Mouse (Mus musculus) MEL (cell line): Measurements from ENCODE around the gene Agpat1. TPM values are rescaled to one million over a fixed set of nuclear protein-coding genes. Genes with fewer than 3 reads are reported as not detected.
A peak's percentile ranks its signal among the peaks of the same experiment; 100 is the strongest.

Experiments used
- DNase-seq: peaks from one replicate; pipeline ENCODE4 v3.0.0; 2011; ENCODE audit warnings: low read depth, low spot score
- H3K27ac ChIP-seq: 2 replicates; pipeline ENCODE4 v1.5.1; 2012; ENCODE audit warnings: low read depth, mild to moderate bottlenecking, control low read depth, low read length, moderate library complexity; ENCODE audit not compliant: control insufficient read depth
- H3K27me3 ChIP-seq, 2 experiments: fragments of 150-350 bp in 1 of 2; sonication (generic) in 1 of 2; 2 replicates each; pipeline ENCODE4 v1.6.1; 2012; ENCODE audit warnings: low read length in 2 of 2, mild to moderate bottlenecking in 2 of 2, improper control_type of control experiment in 1 of 2, moderate library complexity in 1 of 2; ENCODE audit not compliant: insufficient read depth in 2 of 2, control insufficient read depth in 1 of 2
- H3K36me3 ChIP-seq, 2 experiments: 2 replicates each; pipeline ENCODE4 v1.6.1; 2012 to 2014; ENCODE audit warnings: low read length in 2 of 2, improper control_type of control experiment in 1 of 2, inconsistent platforms in 1 of 2, mild to moderate bottlenecking in 1 of 2; ENCODE audit not compliant: insufficient read depth in 2 of 2, control insufficient read depth in 1 of 2
- H3K4me1 ChIP-seq, 2 experiments: fragments of 150-350 bp in 1 of 2; sonication (generic) in 1 of 2; 2 replicates each; pipeline ENCODE4 v1.6.1; 2012; ENCODE audit warnings: low read length in 2 of 2, improper control_type of control experiment in 1 of 2, mild to moderate bottlenecking in 1 of 2; ENCODE audit not compliant: insufficient read depth in 2 of 2, control insufficient read depth in 1 of 2
- H3K4me3 ChIP-seq, 2 experiments: fragments of 150-350 bp in 1 of 2; sonication (generic) in 1 of 2; 2 replicates each; pipeline ENCODE4 v1.5.1; 2012; ENCODE audit warnings: low read depth in 2 of 2, low read length in 2 of 2, mild to moderate bottlenecking in 2 of 2, moderate library complexity in 2 of 2, control low read depth in 1 of 2, improper control_type of control experiment in 1 of 2; ENCODE audit not compliant: control insufficient read depth in 1 of 2, insufficient read depth in 1 of 2
- H3K79me2 ChIP-seq: 2 replicates; pipeline ENCODE4 v1.6.1; 2012; ENCODE audit warnings: mild to moderate bottlenecking, low read length, moderate library complexity; ENCODE audit not compliant: control insufficient read depth, poor library complexity, insufficient read depth
- H3K9ac ChIP-seq: 2 replicates; pipeline ENCODE4 v1.6.1; 2012; ENCODE audit warnings: low read depth, mild to moderate bottlenecking, control low read depth, low read length, moderate library complexity; ENCODE audit not compliant: control insufficient read depth, poor library complexity, severe bottlenecking
- H3K9me3 ChIP-seq: fragments of 150-350 bp; sonication (generic); replicated peaks from 2 replicates; pipeline ENCODE4 v1.6.1; 2012; ENCODE audit warnings: mild to moderate bottlenecking, low read length, improper control_type of control experiment, moderate library complexity; ENCODE audit not compliant: insufficient read depth
- CHD1 ChIP-seq: IDR thresholded peaks from 2 replicates; pipeline ENCODE4 v1.6.1; 2012; ENCODE audit warnings: low read depth, mild to moderate bottlenecking, inconsistent platforms, low read length, improper control_type of control experiment
- CHD2 ChIP-seq: IDR thresholded peaks from 2 replicates; pipeline ENCODE4 v1.6.1; 2011; ENCODE audit warnings: low read length, improper control_type of control experiment
- CTCF ChIP-seq, 3 experiments: IDR thresholded peaks in 2 of 3; conservative IDR thresholded peaks in 1 of 3; 2 replicates each; pipeline ENCODE4 v1.5.1; 2011 to 2012; ENCODE audit warnings: low read length in 3 of 3, low read depth in 2 of 3, mild to moderate bottlenecking in 2 of 3, improper control_type of control experiment in 1 of 3, inconsistent platforms in 1 of 3, mixed read lengths in 1 of 3, moderate library complexity in 1 of 3; ENCODE audit not compliant: control insufficient read depth in 1 of 3, insufficient read depth in 1 of 3, poor library complexity in 1 of 3, severe bottlenecking in 1 of 3
- E2F4 ChIP-seq: IDR thresholded peaks from 2 replicates; pipeline ENCODE4 v1.6.1; 2011; ENCODE audit warnings: low read depth, low read length, improper control_type of control experiment, borderline replicate concordance
- ETS1 ChIP-seq: IDR thresholded peaks from 2 replicates; pipeline ENCODE4 v1.6.1; 2012; ENCODE audit warnings: low read depth, mild to moderate bottlenecking, inconsistent platforms, low read length, improper control_type of control experiment, moderate library complexity
- GATA1 ChIP-seq: IDR thresholded peaks from 2 replicates; pipeline ENCODE4 v1.6.1; 2011; ENCODE audit warnings: low read depth, low read length, improper control_type of control experiment
- HCFC1 ChIP-seq: IDR thresholded peaks from 2 replicates; pipeline ENCODE4 v1.6.1; 2012; ENCODE audit warnings: low read depth, mild to moderate bottlenecking, inconsistent platforms, low read length, improper control_type of control experiment, moderate library complexity
- MYC ChIP-seq: IDR thresholded peaks from 2 replicates; pipeline ENCODE4 v1.6.1; 2011; ENCODE audit warnings: low read depth, mild to moderate bottlenecking, low read length, improper control_type of control experiment, moderate library complexity
- NRF1 ChIP-seq: IDR thresholded peaks from 2 replicates; pipeline ENCODE4 v1.6.1; 2014; ENCODE audit warnings: low read depth, mild to moderate bottlenecking, inconsistent platforms, low read length, improper control_type of control experiment, moderate library complexity; ENCODE audit not compliant: poor library complexity, insufficient read depth, severe bottlenecking
- POLR2A ChIP-seq, 2 experiments: IDR thresholded peaks; 2 replicates each; pipeline ENCODE4 v1.6.1; 2011 to 2012; ENCODE audit warnings: low read length in 2 of 2, mild to moderate bottlenecking in 2 of 2, control low read depth in 1 of 2, improper control_type of control experiment in 1 of 2, low read depth in 1 of 2, moderate library complexity in 1 of 2; ENCODE audit not compliant: control insufficient read depth in 1 of 2, insufficient read depth in 1 of 2, poor library complexity in 1 of 2
- RAD21 ChIP-seq: IDR thresholded peaks from 2 replicates; pipeline ENCODE4 v1.6.1; 2011; ENCODE audit warnings: mild to moderate bottlenecking, low read depth, low read length, improper control_type of control experiment
- SIN3A ChIP-seq: IDR thresholded peaks from 2 replicates; pipeline ENCODE4 v1.6.1; 2012; ENCODE audit warnings: low read length, improper control_type of control experiment, inconsistent platforms
- TAL1 ChIP-seq: IDR thresholded peaks from 2 replicates; pipeline ENCODE4 v1.6.1; 2012; ENCODE audit warnings: mild to moderate bottlenecking, inconsistent platforms, low read length, moderate library complexity, mixed read lengths
- TCF12 ChIP-seq: IDR thresholded peaks from 2 replicates; pipeline ENCODE4 v1.6.1; 2014; ENCODE audit warnings: low read depth, mild to moderate bottlenecking, inconsistent platforms, low read length, improper control_type of control experiment, moderate library complexity
- UBTF ChIP-seq: IDR thresholded peaks from 2 replicates; pipeline ENCODE4 v1.6.1; 2012; ENCODE audit warnings: low read depth, mild to moderate bottlenecking, inconsistent platforms, low read length, improper control_type of control experiment, moderate library complexity, borderline replicate concordance; ENCODE audit not compliant: insufficient read depth
- ZC3H11A ChIP-seq: IDR thresholded peaks from 2 replicates; pipeline ENCODE4 v1.6.1; 2012; ENCODE audit warnings: low read depth, mild to moderate bottlenecking, inconsistent platforms, low read length, improper control_type of control experiment
- polyA plus RNA-seq, 2 experiments: library from polyadenylated mRNA; stranded (reverse) in 1 of 2; unstranded in 1 of 2; fragments of >175 nt in 1 of 2; fragments of >200 nt in 1 of 2; gene quantifications; 2 replicates each; pipeline versions ENCODE4 v1.2.1 to v1.2.4; 2012; ENCODE audit warnings: low replicate concordance in 2 of 2, low read depth in 1 of 2; ENCODE audit not compliant: insufficient read length in 2 of 2, insufficient read depth in 1 of 2, missing spikeins in 1 of 2
- total RNA-seq: library from RNA; depleted of rRNA; stranded (reverse); fragments of 300-350 nt; gene quantifications from 2 replicates; pipeline ENCODE4 v1.2.3, GENCODE M21; 2012

The Agpat1 gene
- total and polyA plus RNA-seq, 3 experiments, result 85.2 to 153 TPM; not detected in 1

GRCm38 (mm10) chr17:34561200-34561599, 42.9 kb upstream of the Agpat1 start (continued):
- TF ChIP-seq TAL1, result peak; percentile 67

DNA sequence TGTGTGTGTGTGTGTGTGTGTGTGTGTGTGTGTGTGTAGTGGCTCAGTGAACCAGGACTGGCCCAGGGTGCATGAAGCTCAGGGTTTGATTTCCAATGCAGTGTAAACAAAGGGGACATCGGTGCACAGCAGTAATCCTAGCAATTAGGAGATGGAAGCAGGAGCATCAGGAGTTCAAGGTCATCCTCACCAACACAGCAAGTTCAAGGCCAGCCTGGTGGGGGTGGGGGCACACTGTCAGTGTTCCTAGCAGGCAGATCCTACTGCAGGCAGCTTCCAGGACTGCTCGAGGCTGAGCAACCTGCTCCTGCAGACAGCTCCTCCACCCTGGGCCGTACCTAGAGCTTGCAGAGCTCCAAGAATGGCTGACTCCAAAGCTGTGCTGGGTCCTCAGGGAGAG, 41.5 kb upstream of the Agpat1 start:
- Histone ChIP-seq H3K27me3 (peaks cover 0 to 4% of the 10 kb centered on the region in 2 experiments; a peak in 2 of 4 replicates), H3K36me3 (peaks cover 0 to 10% of the 10 kb centered on the region in 2 experiments; a peak in 2 of 4 replicates), H3K79me2 (no peaks in the 10 kb centered on the region), H3K4me1 (peaks cover 7 to 18% of the 10 kb centered on the region in 2 experiments)
- no peak for DNase-seq
- no peak for TF ChIP-seq SIN3A
- no peak for TF ChIP-seq CHD2
- no peak for TF ChIP-seq E2F4
- TF ChIP-seq ZC3H11A, result no peak
- TF ChIP-seq RAD21, result no peak
- TF ChIP-seq TCF12, result no peak
- TF ChIP-seq CTCF (IDR thresholded peaks at IDR 0.05 in 2 of 3, conservative IDR thresholded peaks at IDR 0.05 in 1 of 3; ENCODE audit: control insufficient read depth in 1 of 3, insufficient read depth in 1 of 3, low read depth in 2 of 3, low read length in 3 of 3, poor library complexity in 1 of 3, severe bottlenecking in 1 of 3), result no peak
- TF ChIP-seq NRF1, result no peak
- no peak for TF ChIP-seq UBTF
- TF ChIP-seq, all 39 proteins: peak for 0
- Histone ChIP-seq H3K4me3 (no peak overlapping the region), H3K9me3 (no peaks in the 10 kb centered on the region), H3K27ac (no peak overlapping the region), H3K9ac (no peak overlapping the region)

DNA sequence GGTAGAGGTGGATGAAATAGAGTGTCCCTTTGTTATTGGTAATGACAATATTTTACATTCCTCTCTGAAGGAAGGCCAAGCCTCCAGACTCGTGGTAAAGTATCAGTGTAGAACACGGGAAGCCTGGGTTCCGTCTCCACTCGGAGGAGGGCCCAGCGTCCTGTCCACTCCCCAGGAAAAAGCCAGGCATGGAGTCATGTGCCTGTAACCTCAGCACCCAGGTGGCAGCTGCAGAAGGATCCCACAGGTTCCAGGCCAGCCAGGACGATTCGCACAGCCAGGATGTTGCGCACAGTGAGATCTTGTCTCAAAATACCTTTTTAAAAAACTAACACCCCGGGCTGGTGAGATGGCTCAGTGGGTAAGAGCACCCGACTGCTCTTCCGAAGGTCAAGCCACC, 40.7 kb upstream of the Agpat1 start:
- no peak for DNase-seq
- H3K9ac ChIP-seq, result no peak overlapping the region
- no peak for TF ChIP-seq MYC
- TF ChIP-seq NRF1, result no peak
- TF ChIP-seq GATA1, result no peak
- TF ChIP-seq ETS1, result no peak
- TF ChIP-seq CTCF (IDR thresholded peaks at IDR 0.05 in 2 of 3, conservative IDR thresholded peaks at IDR 0.05 in 1 of 3; ENCODE audit: control insufficient read depth in 1 of 3, insufficient read depth in 1 of 3, low read depth in 2 of 3, low read length in 3 of 3, poor library complexity in 1 of 3, severe bottlenecking in 1 of 3), result no peak
- no peak for TF ChIP-seq POLR2A (IDR thresholded peaks at IDR 0.05; ENCODE audit: control insufficient read depth in 1 of 2, insufficient read depth in 1 of 2, low read depth in 1 of 2, low read length in 2 of 2, poor library complexity in 1 of 2)
- no peak for TF ChIP-seq UBTF
- no peak for TF ChIP-seq CHD1
- TF ChIP-seq HCFC1, result no peak
- H3K79me2 ChIP-seq, result no peaks in the 10 kb centered on the region
- peaks cover 0 to 10% of the 10 kb centered on the region in 2 experiments; a peak in 2 of 4 replicates for H3K36me3 ChIP-seq
- no peaks in the 10 kb centered on the region for H3K9me3 ChIP-seq
- H3K27ac ChIP-seq, result no peak overlapping the region
- H3K4me3 ChIP-seq, result no peak overlapping the region
- peaks cover 0 to 4% of the 10 kb centered on the region in 2 experiments; a peak in 2 of 4 replicates for H3K27me3 ChIP-seq
- peaks cover 7 to 18% of the 10 kb centered on the region in 2 experiments for H3K4me1 ChIP-seq
